ENCODE assay signal across 4 mouse cellular contexts in the genomic region with DNA sequence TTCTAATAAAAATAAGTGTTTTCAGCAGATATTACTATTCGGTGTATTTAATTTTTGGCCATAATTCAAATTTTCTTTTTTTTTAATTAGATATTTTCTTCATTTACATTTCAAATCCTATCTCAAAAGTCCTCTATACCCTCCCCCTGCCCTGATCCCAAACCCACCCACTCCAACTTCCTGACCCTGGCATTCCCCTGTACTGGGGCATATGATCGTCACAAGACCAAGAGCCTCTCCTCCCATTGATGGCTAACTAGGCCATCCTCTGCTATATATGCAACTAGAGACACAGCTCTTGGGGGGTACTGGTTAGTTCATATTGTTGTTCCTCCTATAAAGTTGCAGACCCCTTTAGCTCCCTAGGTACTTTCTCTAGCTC. TPM values are rescaled to one million over a fixed set of nuclear protein-coding genes. Genes with fewer than 3 reads are reported as not detected.
"Had no signal": no experiment of that assay in that cellular context is flagged by ENCODE, and none has a peak within 500 bp of the region (broad histone marks: within the 10 kb centered on the region; RNA-seq: fewer than 3 reads in every experiment).

No protein-coding gene starts in this region.

RNA-seq across cellular contexts. Expression of a gene that starts 11.0 kb away (rescaled TPM):
- polyA plus RNA-seq: neural tube, embryonic 13.5 days; neural tube, embryonic 14.5 days; stomach, embryonic 14.5 days; testis, adult 2 months had no signal
